Mouse (Mus musculus): ENCODE measurements around the gene Pde8a. TPM values are rescaled to one million over a fixed set of nuclear protein-coding genes. Genes with fewer than 3 reads are reported as not detected.
A peak's percentile ranks its signal among the peaks of the same experiment; 100 is the strongest.
"Not testable (repeated sequence)": the region's sequence is repeated elsewhere in the genome, so short reads cannot be mapped to it uniquely, and the experiment has no call there.

Pde8a gene
- polyA plus RNA-seq, 1 experiment from 2014 or later: 2.5 TPM

DNA sequence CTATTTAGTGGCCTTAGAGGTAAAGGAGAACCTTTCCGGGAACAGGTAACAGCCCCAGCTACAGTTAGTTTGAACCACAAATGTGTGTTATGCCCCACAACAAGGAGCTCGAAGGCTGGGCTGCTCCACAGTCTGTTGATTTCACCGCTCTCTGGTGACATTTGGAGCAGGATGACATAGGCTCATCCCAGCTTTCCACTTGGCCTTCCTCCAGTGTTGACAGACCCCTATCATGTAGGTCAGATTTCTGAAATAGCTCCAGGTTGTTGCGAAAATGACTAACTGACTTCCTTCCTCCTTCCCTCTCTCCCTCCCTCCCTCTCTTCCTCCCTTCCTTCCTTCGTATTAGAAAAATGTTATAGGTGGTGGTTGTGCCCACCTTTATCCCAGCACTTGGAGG lies 14.3 kb upstream of the Pde8a start:
- ATAC-seq (replicated peaks; ENCODE audit: extremely low read depth, insufficient read depth, low FRiP score): no peak
- Histone ChIP-seq H3K27me3 (ENCODE audit: control insufficient read depth, insufficient read depth, low read length) (no peaks in the 10 kb centered on the region), H3K27ac (ENCODE audit: low read length) (no peak overlapping the region), H3K36me3 (ENCODE audit: control insufficient read depth, insufficient read depth) (no peaks in the 10 kb centered on the region), H3K4me3 (ENCODE audit: low read length) (no peak overlapping the region), H3K4me2 (ENCODE audit: low read depth, low read length) (no peak overlapping the region), H3K4me1 (ENCODE audit: control insufficient read depth, insufficient read depth, low read length) (peaks cover 7% of the 10 kb centered on the region; the same call in 1 of the 2 replicates), H3K9me3 (replicated peaks; ENCODE audit: control insufficient read depth, low read length) (peaks cover 5% of the 10 kb centered on the region; the same call in 1 of the 2 replicates), H3K9ac (ENCODE audit: low read length) (no peak overlapping the region)
- WGBS: 36% methylated on average over 5 of the region's 5 CpGs

DNA sequence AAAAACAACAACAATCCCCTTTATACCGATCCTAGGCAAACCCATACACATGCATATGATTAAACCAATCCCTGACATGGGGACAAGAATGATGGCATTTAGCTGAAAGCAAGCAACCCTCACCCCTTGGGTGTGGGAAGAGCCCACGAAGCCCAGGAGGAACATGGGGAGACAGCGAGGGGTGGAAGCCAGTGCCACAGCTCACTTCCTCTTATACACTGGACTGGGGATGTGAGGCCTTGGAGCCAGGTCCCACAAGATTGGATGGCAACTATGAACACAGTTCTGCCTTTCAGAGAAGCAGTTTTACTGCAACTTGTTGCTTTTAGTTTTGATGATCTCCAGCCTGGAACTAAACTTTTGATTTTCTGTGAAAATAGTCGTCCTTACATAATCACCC lies 13.6 kb upstream of the Pde8a start:
- Histone ChIP-seq H3K27ac (ENCODE audit: low read length) (no peak overlapping the region), H3K4me1 (ENCODE audit: control insufficient read depth, insufficient read depth, low read length) (peaks cover 7% of the 10 kb centered on the region; the same call in 1 of the 2 replicates), H3K9ac (ENCODE audit: low read length) (no peak overlapping the region), H3K4me2 (ENCODE audit: low read depth, low read length) (no peak overlapping the region), H3K4me3 (ENCODE audit: low read length) (no peak overlapping the region), H3K36me3 (ENCODE audit: control insufficient read depth, insufficient read depth) (no peaks in the 10 kb centered on the region), H3K27me3 (ENCODE audit: control insufficient read depth, insufficient read depth, low read length) (no peaks in the 10 kb centered on the region), H3K9me3 (replicated peaks; ENCODE audit: control insufficient read depth, low read length) (peaks cover 4% of the 10 kb centered on the region; the same call in 1 of the 2 replicates)
- ATAC-seq (replicated peaks; ENCODE audit: extremely low read depth, insufficient read depth, low FRiP score): no peak
- 55% methylated on average over 4 of the region's 4 CpGs for WGBS

DNA sequence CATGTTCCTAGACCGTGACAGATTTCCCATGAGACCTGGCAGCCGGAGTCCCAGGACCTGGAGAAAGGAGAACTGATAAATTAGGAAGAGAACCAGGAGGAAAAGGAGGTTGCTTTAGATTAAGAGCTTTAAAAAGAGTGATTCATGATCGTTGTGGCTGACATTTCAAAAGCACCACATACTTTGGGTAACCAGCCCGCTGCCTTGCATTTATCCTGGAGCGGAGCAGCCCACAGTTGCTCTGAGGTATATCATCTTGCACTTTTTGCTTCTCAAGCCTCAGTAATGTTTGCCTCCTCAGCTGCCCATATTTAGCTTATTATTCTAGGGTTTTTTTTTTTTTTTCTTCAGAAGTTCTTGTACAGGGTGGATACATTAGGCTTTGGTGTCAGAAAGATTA lies 11.0 kb upstream of the Pde8a start:
- Histone ChIP-seq H3K9ac (ENCODE audit: low read length) (no peak overlapping the region), H3K4me1 (ENCODE audit: control insufficient read depth, insufficient read depth, low read length) (peaks cover 7% of the 10 kb centered on the region; the same call in 1 of the 2 replicates), H3K36me3 (ENCODE audit: control insufficient read depth, insufficient read depth) (no peaks in the 10 kb centered on the region), H3K27me3 (ENCODE audit: control insufficient read depth, insufficient read depth, low read length) (no peaks in the 10 kb centered on the region), H3K4me2 (ENCODE audit: low read depth, low read length) (no peak overlapping the region), H3K27ac (ENCODE audit: low read length) (no peak overlapping the region), H3K9me3 (replicated peaks; ENCODE audit: control insufficient read depth, low read length) (no peaks in the 10 kb centered on the region), H3K4me3 (ENCODE audit: low read length) (no peak overlapping the region)
- 54% methylated on average over 5 of the region's 5 CpGs for WGBS
- ATAC-seq (replicated peaks; ENCODE audit: extremely low read depth, insufficient read depth, low FRiP score): no peak

DNA sequence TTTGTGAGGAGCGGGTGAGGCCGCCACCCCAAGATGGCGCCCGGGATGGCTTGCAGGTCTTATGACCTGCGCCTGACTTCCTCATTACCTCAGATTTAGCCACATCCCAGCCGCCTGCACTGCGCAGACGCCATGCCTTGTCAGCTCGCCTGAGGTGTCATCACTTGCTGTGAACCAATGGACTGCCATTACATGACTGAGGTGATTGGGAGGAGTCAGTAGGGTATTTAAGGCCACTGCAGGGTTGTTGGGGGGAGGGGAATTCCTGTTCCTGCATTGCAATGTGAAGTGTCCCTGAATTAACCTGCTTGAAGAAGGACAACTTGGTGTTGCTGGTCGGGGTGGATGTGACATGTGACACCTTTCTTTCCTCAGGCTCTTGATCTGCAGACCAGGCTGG lies 9.8 kb upstream of the Pde8a start:
- 81% methylated on average over 10 of the region's 10 CpGs for WGBS
- H3K36me3 ChIP-seq (ENCODE audit: control insufficient read depth, insufficient read depth): not testable (repeated sequence)

DNA sequence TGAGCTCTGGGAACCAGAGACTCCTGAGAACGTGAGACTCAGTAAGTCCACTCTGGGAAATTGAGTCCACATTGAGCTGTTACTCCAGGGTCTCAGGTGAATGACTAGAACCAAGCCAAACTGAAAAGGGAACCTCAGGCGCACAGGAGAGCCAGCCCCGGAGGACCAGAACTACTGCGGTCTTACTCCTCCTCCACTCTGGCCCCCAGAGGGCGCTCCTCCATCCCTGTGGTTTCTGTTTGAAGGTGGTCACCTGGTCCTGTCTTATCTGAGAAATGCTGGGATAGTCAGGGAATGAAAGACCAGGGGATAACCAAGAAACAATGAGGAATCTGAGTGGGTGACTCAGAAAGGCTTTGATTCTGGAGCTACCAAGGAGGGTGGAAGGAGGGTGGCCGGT lies 4.5 kb upstream of the Pde8a start:
- H3K4me1 ChIP-seq (ENCODE audit: control insufficient read depth, insufficient read depth, low read length): peaks cover 10% of the 10 kb centered on the region
- H3K4me3 ChIP-seq (ENCODE audit: low read length): no peak overlapping the region
- H3K9me3 ChIP-seq (replicated peaks; ENCODE audit: control insufficient read depth, low read length): no peaks in the 10 kb centered on the region
- ATAC-seq (replicated peaks; ENCODE audit: extremely low read depth, insufficient read depth, low FRiP score): no peak
- H3K36me3 ChIP-seq (ENCODE audit: control insufficient read depth, insufficient read depth): no peaks in the 10 kb centered on the region
- H3K9ac ChIP-seq (ENCODE audit: low read length): no peak overlapping the region
- no peak overlapping the region for H3K27ac ChIP-seq (ENCODE audit: low read length)
- H3K4me2 ChIP-seq (ENCODE audit: low read depth, low read length): no peak overlapping the region
- WGBS: 26% methylated on average over 6 of the region's 6 CpGs
- 0 out of 2 replicates have a peak, but pooled peaks cover 2% of the 10 kb centered on the region for H3K27me3 ChIP-seq (ENCODE audit: control insufficient read depth, insufficient read depth, low read length)

More for the DNA sequence above, 9.8 kb upstream of the Pde8a start:
- not testable (repeated sequence) for H3K4me2 ChIP-seq (ENCODE audit: low read depth, low read length); H3K4me1 ChIP-seq (ENCODE audit: control insufficient read depth, insufficient read depth, low read length); H3K27ac ChIP-seq (ENCODE audit: low read length); H3K9me3 ChIP-seq (replicated peaks; ENCODE audit: control insufficient read depth, low read length); H3K9ac ChIP-seq (ENCODE audit: low read length); ATAC-seq (replicated peaks; ENCODE audit: extremely low read depth, insufficient read depth, low FRiP score); H3K4me3 ChIP-seq (ENCODE audit: low read length); H3K27me3 ChIP-seq (ENCODE audit: control insufficient read depth, insufficient read depth, low read length)

DNA sequence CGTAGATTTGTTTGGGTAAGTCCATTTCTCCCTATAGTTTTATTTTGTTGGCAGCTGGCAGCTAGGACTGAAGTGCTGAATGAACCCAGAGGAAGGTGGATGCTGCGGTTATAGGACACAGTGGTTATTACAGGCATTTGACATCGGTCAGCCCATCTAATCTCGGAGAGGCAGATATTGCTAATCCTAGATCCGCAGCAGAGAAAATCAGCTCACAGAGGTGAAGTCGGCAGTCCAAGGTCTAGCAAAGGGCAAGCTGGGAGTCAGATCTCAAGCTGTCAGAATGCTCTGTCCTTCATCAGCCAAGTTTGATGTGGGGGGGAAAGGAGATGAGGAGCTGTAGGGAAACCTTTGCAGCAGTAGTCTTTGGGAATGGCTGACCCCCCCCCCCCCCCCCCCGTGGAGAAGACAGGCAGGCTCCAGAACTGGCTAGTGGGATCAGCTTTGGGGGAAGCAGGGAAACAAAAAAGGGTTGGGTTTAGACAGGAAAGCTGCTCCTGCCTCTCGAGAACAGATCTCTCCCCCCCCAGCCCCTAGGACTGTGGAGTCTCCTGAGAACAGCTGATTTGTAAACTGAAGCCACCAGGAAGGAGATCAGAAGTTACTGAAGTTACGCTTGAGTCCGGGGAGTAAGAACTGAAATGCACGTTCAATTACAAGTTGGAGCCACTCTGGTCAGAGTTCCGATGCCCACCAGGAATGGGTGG lies 3.3 kb upstream of the Pde8a start:
- Histone ChIP-seq H3K36me3 (ENCODE audit: control insufficient read depth, insufficient read depth) (no peaks in the 10 kb centered on the region), H3K27me3 (ENCODE audit: control insufficient read depth, insufficient read depth, low read length) (0 out of 2 replicates have a peak, but pooled peaks cover 2% of the 10 kb centered on the region), H3K9me3 (replicated peaks; ENCODE audit: control insufficient read depth, low read length) (no peaks in the 10 kb centered on the region), H3K27ac (ENCODE audit: low read length) (no peak overlapping the region), H3K9ac (ENCODE audit: low read length) (no peak overlapping the region), H3K4me1 (ENCODE audit: control insufficient read depth, insufficient read depth, low read length) (peaks cover 10% of the 10 kb centered on the region), H3K4me2 (ENCODE audit: low read depth, low read length) (no peak overlapping the region), H3K4me3 (ENCODE audit: low read length) (no peak overlapping the region)
- ATAC-seq (replicated peaks; ENCODE audit: extremely low read depth, insufficient read depth, low FRiP score): no peak
- 41% methylated on average over 12 of the region's 12 CpGs for WGBS

DNA sequence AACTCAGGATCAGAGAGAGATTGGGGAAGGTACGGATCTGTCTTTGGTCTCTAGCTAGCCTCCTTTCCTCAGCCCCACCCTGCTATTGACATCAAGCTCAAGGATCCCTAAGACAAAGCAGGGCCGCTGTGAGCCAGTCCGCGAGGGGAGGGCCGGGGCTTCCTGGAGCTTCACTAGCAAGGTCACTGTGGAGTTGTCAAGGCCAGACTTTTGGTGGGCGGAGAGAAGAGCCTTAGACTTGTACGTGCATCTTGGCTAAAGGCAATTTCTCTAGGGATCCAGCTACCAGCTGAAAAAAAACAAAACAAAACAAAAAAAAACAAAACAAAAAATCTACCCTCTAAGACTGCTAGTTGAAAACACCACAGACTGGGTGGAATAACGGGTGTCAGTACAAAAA lies 1.6 kb upstream of the Pde8a start:
- H3K27me3 ChIP-seq (ENCODE audit: control insufficient read depth, insufficient read depth, low read length): 0 out of 2 replicates have a peak, but pooled peaks cover 2% of the 10 kb centered on the region
- H3K4me3 ChIP-seq (ENCODE audit: low read length): peak overlapping the region; percentile 65
- WGBS: 16% methylated on average over 8 of the region's 8 CpGs
- no peak for ATAC-seq (replicated peaks; ENCODE audit: extremely low read depth, insufficient read depth, low FRiP score)
- H3K4me2 ChIP-seq (ENCODE audit: low read depth, low read length): peak overlapping the region; percentile 78
- peak overlapping the region; percentile 66 for H3K27ac ChIP-seq (ENCODE audit: low read length)
- H3K9me3 ChIP-seq (replicated peaks; ENCODE audit: control insufficient read depth, low read length): no peaks in the 10 kb centered on the region
- peak overlapping the region; percentile 59 for H3K9ac ChIP-seq (ENCODE audit: low read length)
- peaks cover 10% of the 10 kb centered on the region for H3K4me1 ChIP-seq (ENCODE audit: control insufficient read depth, insufficient read depth, low read length)
- H3K36me3 ChIP-seq (ENCODE audit: control insufficient read depth, insufficient read depth): no peaks in the 10 kb centered on the region

DNA sequence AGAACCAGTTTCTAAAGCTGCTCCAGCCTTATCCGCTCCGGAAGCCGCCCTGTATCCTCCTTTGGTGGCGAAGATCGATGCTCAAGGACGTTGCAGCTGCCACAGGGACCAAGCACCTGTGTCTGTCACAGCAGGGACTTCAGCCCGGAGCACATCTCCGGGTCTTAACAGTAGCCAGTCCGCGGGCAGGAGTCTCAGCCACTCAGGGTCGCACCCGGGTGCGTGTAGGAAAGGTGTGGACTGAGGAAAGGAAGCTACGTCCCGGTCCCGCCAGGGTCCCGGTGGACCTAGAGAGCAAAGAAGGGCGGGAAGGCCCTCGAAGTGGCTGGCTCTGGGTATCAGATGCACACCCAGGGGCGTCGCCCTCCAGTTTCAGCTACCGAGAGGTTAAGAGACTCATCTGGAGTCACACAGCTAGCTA lies 1.1 kb upstream of the Pde8a start:
- H3K27me3 ChIP-seq (ENCODE audit: control insufficient read depth, insufficient read depth, low read length): 0 out of 2 replicates have a peak, but pooled peaks cover 2% of the 10 kb centered on the region
- peak overlapping the region; percentile 78 for H3K4me2 ChIP-seq (ENCODE audit: low read depth, low read length)
- peak overlapping the region; percentile 59 for H3K9ac ChIP-seq (ENCODE audit: low read length)
- ATAC-seq (replicated peaks; ENCODE audit: extremely low read depth, insufficient read depth, low FRiP score): peak; percentile 72
- 2% methylated on average over 22 of the region's 22 CpGs for WGBS
- H3K9me3 ChIP-seq (replicated peaks; ENCODE audit: control insufficient read depth, low read length): no peaks in the 10 kb centered on the region
- peaks cover 10% of the 10 kb centered on the region for H3K4me1 ChIP-seq (ENCODE audit: control insufficient read depth, insufficient read depth, low read length)
- H3K4me3 ChIP-seq (ENCODE audit: low read length): peak overlapping the region; percentile 65
- H3K27ac ChIP-seq (ENCODE audit: low read length): peak overlapping the region; percentile 66
- no peaks in the 10 kb centered on the region for H3K36me3 ChIP-seq (ENCODE audit: control insufficient read depth, insufficient read depth)

DNA sequence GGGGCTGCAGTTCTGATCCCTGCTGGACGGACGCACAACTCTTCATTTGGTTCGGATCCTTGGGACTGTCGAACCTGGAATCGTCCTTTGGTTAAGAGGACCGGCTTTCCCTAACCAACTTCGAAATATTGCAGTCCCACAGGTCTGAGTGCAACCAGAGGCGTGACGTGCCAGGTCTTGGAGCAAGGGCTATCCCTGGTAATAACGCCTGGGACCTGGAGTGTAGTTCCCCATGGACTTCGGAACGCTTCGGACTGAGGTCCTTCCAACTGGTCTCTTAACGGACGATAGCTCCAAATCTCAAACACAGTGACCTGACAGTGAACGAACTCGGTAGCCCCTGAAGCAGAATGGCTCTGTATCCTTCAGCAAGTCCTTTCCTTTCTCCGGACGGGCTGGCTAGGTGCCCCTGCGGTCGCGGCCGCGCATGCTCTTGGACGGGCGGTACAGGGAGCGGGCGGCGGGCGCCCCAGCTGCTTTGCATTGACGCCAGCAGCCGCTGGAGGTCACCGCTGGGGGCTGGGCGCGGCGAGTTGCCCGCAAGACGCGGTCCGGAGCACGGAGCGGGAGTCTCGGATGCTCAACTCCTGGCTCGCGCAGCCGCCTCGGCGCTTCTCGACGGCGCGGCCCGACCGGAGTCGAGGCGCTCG lies 574 bp upstream of the Pde8a start:
- no peaks in the 10 kb centered on the region for H3K36me3 ChIP-seq (ENCODE audit: control insufficient read depth, insufficient read depth)
- 0 out of 2 replicates have a peak, but pooled peaks cover 2% of the 10 kb centered on the region for H3K27me3 ChIP-seq (ENCODE audit: control insufficient read depth, insufficient read depth, low read length)
- peak overlapping the region; percentile 65 for H3K4me3 ChIP-seq (ENCODE audit: low read length)
- peak overlapping the region; percentile 66 for H3K27ac ChIP-seq (ENCODE audit: low read length)
- peak overlapping the region; percentile 78 for H3K4me2 ChIP-seq (ENCODE audit: low read depth, low read length)
- no peaks in the 10 kb centered on the region for H3K9me3 ChIP-seq (replicated peaks; ENCODE audit: control insufficient read depth, low read length)
- under 1% methylated on average over 57 of the region's 57 CpGs for WGBS
- ATAC-seq (replicated peaks; ENCODE audit: extremely low read depth, insufficient read depth, low FRiP score): peak; percentile 90
- H3K9ac ChIP-seq (ENCODE audit: low read length): peak overlapping the region; percentile 76
- H3K4me1 ChIP-seq (ENCODE audit: control insufficient read depth, insufficient read depth, low read length): peaks cover 10% of the 10 kb centered on the region
